Mouse (Mus musculus): Measurements from ENCODE around the gene E2f3.

Gene E2f3

DNA sequence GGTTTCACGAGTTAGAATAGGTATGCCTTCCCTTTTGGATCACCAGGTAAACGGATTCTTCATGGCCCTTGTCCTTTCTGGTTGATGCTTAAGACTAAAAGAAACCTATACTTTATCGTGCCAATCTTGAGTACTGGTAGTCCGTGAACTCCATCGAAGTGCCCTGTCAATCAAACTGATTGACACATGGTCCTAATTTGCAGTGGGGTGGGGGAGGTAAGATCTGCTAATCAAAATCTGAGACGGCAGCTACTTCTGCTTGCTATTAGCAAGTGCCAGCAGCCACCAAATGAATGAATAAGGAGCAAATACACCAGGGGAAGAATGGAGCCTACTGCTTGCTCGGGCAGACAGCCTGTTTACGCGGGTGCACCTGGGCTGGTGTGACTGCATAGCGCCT is 72.3 kb downstream of the E2f3 start:
- no peak for DNase-seq

DNA sequence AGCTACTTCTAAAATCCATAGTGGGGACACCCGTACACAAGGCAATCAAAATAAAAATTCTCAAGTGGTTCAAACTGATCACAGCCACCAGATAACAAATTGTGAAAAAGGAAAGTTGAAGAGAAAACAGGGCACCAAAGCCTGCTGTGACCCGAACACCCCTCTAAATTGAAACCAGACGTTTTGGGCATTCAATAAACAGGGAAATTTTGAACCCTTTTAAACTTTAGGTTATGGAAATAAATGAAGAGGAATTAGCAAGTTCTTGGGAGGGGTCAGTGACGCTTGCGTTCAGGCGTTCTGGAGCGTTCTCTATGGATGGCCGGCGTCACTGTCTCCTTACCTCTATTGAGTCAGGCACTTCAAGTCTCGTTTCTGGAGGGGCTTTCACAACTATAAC is 72.8 kb downstream of the E2f3 start:
- DNase-seq = no peak

DNA sequence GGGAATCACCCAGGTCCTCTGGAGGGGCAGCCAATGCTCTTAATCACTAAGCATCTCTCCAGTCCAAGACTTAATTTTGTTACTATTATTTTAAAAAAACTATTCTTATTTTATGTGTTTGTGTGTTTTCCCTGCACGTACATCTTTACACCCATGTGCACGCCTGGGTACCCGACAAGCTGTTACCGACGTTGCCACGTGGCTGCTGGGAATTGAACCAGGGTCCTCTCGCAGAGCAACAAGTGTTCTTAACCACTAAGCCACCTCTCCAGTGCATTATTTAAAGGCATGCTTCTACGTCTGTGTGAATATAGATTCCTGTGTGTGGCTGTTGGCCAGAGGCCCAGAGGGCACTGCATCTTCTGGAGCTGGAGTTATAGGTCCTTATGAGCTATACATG is 73.6 kb downstream of the E2f3 start:
- no peak for DNase-seq

DNA sequence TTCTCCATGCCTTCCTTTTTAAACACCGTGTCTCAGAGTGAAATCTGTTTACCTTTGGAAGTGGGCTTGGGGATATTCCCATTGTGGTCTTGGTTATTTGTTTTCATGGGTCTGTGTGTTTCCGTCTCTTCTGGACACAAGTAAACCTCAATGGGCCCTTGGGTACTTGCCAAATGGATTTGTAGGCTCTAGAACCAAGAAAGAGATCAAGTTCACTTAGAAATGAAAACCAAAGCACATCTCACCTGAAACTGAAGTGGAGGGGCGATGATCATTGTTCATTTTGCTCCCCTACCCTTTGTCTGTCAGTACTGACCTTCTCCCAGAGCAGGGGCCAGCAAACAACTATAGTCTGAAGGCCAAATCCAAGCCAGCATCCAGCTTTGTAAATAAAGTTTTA is 74.7 kb downstream of the E2f3 start:
- no peak for DNase-seq

DNA sequence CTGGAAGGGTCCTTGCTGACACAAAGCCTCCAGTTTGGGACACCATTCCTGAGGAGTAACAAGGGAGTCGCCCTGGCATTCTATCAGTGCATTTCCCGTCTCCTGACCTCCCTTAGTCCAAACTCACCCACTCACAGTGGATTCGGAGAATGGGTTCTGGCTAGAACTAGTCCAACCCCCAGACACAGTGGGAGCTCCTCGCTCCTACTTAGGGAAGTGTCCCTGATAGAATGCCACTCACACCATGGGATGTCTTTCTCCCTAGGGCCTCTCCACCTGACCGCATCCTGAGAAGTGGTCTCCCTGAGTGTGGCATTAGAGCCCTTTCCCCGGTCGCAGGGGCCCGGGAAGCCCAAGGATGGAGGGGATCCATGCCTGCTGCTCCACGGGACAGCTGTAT is 77.4 kb downstream of the E2f3 start:
- DNase-seq = no peak

DNA sequence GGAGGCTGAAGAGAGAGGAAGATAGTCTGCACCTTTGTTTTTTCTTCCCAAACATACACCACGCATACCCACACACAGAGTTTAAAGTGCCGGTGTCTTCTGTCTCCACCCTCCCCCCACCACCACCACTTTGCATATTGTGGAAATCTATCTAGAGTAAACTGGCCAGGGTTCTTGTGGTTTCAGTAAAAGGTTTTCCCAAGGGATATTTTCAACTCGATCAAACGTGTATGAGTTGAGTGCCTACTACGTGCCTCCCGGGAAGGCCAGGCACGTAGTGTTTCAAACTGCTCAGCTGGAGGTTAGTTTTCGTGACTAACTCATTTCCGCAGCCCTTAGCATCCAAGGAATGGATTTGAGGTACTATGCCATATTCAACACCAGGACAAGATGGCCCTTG is 77.9 kb downstream of the E2f3 start:
- DNase-seq = no peak

DNA sequence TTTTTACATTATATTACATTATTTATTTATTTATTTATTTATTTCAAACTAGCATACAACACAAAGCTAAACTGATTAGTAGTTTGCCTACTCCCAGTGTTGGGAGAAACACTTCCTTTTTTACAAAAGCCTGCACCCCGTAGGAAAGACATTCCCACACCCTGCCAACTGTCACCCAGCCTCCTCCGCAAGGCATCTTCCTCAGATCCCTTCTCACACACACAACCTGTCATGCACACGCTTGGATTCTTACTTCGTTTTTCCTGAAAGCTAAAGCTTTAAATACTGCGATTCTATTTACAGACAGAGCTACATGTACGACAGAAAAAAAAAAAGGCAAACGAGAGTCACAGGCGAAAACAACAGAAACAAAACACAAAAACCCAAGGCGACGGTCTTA is 79.1 kb downstream of the E2f3 start:
- no peak for DNase-seq

DNA sequence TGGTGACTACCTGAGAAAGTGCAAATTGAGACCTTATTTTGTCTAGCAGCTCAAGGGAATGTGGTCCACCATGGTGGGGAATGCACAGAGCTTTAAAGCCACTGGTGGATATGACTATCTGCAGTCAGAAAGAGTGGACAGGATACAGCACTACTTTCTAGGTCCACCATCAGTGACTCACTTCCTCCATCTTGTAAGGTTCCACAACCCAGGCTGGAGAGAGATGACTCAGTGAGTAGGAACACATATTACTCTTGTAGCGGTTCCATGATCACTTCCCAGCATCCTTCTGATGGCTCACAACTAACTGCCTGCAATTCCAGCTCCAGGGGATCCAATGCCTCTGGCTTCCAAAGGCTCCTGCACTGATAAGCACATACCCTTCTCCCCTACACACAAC is 82.5 kb downstream of the E2f3 start:
- DNase-seq = no peak

DNA sequence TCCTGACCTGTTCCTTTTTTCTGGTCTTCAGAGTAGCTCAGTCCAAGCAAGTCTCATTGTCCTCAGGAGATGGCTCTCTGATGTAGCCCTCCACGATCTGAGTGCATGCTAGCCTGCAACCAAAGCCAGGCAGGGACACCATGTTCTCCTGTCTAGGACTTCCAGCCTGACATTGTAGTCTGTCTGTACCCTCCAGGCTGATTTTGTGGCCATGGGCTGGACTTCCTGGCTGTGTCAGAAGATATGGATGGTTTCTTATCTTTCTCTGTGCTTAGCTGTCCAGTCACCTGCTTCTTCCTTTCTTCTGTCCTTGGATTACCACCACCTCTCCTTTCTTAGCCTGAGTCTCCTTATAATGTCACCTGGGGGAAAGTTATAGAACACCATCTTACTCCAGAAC is 83.2 kb downstream of the E2f3 start:
- DNase-seq = no peak

DNA sequence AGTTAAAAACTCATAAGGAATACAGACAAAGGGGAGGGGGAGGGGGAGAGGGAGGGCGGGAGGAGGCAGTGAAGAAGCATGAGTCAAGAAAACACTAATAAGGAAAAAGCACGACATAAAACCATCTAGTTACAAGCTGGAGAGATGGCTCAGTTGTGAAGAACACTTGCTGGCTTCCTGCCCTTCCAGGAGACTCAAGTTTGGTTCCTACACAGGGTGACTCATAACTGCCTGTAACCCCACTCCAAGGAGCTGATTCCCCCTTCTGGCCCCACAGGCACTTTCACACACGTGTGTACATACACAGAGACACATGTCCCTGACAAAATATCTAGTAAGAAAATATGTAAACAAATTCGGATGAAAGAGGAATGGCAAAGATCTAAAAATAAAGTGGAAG is 84.2 kb downstream of the E2f3 start:
- no peak for DNase-seq

DNA sequence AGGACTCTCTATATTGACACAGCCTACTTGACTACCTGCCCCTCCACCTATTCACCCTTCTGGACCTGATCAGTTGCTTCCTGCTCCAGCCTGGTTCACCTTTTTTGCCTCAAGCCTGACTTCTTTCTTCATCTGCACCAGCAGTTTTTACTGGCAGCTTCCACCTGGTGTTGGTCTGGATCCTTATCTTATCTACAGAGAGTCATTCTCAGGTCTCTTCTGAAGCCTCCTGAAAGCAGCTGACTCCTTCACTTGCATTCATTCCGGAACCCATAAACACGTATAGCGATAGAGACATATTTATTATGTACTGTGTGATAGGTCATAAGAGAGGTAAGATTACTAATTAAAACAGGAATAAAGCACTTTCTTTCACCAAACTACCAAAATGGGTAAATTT is 119.1 kb downstream of the E2f3 start:
- DNase-seq = no peak

DNA sequence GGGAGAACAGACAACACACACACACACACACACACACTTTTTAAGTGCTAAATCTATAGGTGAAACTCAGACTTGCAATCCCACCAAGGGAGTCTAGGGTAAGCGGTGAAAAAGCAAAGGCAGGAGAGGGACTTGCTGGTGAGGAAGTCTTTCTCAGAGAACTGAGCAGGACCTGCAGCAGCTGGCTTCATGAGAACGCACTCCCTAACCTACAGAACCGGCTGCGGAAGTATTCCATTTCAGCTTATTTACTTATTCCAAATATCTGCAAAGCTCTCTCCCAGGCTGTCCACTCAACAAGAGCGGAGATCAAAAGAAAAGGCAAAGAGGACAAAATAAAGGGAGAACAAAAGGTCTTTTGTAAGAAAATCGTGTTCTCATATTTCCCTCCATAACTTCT is 121.5 kb downstream of the E2f3 start:
- DNase-seq = no peak

DNA sequence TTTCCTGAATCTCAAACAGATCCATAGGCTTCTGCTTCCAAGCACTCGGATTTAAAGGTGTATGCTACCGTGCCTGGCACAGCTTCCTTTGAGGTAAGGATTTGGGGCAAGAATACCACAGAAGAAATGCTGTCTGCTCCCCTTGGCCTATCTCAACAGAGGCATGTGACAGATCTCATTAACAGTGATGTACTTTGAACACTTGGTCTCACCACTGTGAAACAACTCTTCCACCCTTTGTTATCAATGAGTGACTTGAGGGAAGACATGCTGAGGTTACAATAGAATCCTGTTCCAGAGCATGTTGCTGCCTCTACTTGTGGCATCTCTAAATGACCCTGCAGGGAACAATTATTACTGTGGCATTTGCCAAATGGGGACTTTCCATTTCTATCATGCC is 125.8 kb downstream of the E2f3 start:
- DNase-seq = no peak

DNA sequence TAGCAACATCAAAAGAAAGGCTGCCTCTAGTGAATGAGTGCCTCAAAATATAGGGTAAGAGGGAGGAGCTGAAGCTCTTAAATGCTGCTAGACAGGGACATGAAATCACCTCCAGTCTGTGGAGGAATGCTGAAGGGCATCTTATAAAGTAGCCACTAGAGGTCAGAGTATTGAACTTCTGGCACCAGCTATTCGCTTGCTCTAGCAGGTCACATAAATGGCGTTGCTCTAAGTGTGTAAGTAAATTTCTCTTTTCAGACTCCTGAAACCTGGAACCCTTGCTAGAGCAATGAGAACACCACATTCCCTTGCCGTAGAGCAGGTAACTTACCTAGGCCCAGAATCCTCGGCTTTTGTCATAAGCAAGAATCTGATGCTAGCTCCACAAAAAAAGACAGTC is 128.4 kb downstream of the E2f3 start:
- DNase-seq = peak; percentile 21
